Mouse (Mus musculus) lung, embryonic 16.5 days (tissue): ENCODE measurements around the gene Hsd3b6. TPM values are rescaled to one million over a fixed set of nuclear protein-coding genes. Genes with fewer than 3 reads are reported as not detected.

Experiments used
- ATAC-seq: fragments of 200-750 bp; cut with Nextera tagmentation; 2 replicates; pipeline ENCODE4 v1.8.0; 2017; ENCODE audit warnings: low read depth, mild to moderate bottlenecking, moderate library complexity
- H3K27ac ChIP-seq: fragments of 300-500 bp; sonication (generic); 2 replicates; pipeline ENCODE4 v1.5.1; 2014; ENCODE audit warnings: mild to moderate bottlenecking, control low read depth, low read length
- H3K27me3 ChIP-seq: fragments of 300-500 bp; sonication (generic); 2 replicates; pipeline ENCODE4 v1.6.1; 2014; ENCODE audit warnings: low read depth, low read length, mixed read lengths; ENCODE audit not compliant: control insufficient read depth, insufficient read depth
- H3K36me3 ChIP-seq: fragments of 300-500 bp; sonication (generic); 2 replicates; pipeline ENCODE4 v1.6.1; 2014; ENCODE audit warnings: low read length; ENCODE audit not compliant: control insufficient read depth, insufficient read depth
- H3K4me1 ChIP-seq: fragments of 300-500 bp; sonication (generic); replicated peaks from 2 replicates; pipeline ENCODE4 v1.6.1; 2014; ENCODE audit warnings: low read length, mixed read lengths; ENCODE audit not compliant: control insufficient read depth, insufficient read depth
- H3K4me2 ChIP-seq: fragments of 300-500 bp; sonication (generic); 2 replicates; pipeline ENCODE4 v1.6.1; 2014; ENCODE audit warnings: low read depth, low read length, control low read depth
- H3K4me3 ChIP-seq: fragments of 300-500 bp; sonication (generic); 2 replicates; pipeline ENCODE4 v1.5.1; 2014; ENCODE audit warnings: mild to moderate bottlenecking, low read length, control low read depth
- H3K9ac ChIP-seq: fragments of 300-500 bp; sonication (generic); 2 replicates; pipeline ENCODE4 v1.6.1; 2014; ENCODE audit warnings: low read length, control low read depth
- H3K9me3 ChIP-seq: fragments of 300-500 bp; sonication (generic); 2 replicates; pipeline ENCODE4 v1.6.1; 2016; ENCODE audit warnings: low read length; ENCODE audit not compliant: control insufficient read depth
- WGBS: fragments of 180-500 bp; shearing (Covaris S2); extraction: QIAGEN DNeasy Blood & Tissue Kit; methylation state at CpG from one replicate; pipeline ENCODE4 v1.1.7; 2014; 5-methylcytosine and 5-hydroxymethylcytosine counted together
- polyA plus RNA-seq: library from polyadenylated mRNA; unstranded; fragments of >200 nt; fragmentation: Nextera tagmentation; extraction: Ambion mirVana; gene quantifications from 2 replicates; pipeline ENCODE4 v1.2.1, GENCODE M21; 2015

The Hsd3b6 gene
- polyA plus RNA-seq = 0.31 and 0.92 TPM in 2 replicates

DNA sequence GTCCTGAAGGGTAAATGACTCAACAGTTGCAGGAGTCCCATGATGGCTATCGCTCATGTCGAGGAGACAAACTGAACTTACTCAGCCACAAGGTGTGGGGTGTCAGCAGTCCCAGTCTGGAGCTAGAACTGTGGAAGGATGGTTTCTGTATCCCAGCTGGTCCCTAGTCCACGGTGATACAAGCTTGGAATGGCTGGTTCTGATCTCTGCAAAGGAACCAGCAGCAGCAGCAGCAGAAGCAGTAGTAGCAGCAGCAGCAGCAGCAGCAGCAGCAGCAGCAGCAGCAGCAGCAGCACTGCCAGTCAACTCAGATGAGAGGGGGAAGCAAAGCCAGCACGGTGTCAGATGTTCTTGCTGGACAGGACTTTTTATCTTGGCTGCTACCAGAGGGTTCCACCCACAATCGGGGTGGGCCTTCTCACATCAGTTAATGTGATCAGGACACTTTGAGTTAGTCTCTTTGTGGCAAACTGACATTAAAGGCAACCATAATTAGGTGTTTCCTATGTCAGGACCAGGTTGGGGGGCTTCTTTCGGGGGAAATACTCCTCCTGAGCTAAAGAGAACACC is at the start of gene Hsd3b6:
Gene Hsd3b6 (minus strand): TSS at position 343 of the 570 bp plus-strand sequence.
- Histone ChIP-seq H3K4me2 (no peak within 1 kb of the TSS), H3K9ac (no peak within 1 kb of the TSS), H3K27ac (no peak within 1 kb of the TSS), H3K4me1 (no peaks in the 10 kb centered on the region), H3K36me3 (no peaks in the 10 kb centered on the region), H3K9me3 (no peaks in the 10 kb centered on the region), H3K4me3 (no peak within 1 kb of the TSS), H3K27me3 (no peaks in the 10 kb centered on the region)
- WGBS = 50% methylated on average over 6 of the region's 6 CpGs
- no peak for ATAC-seq

DNA sequence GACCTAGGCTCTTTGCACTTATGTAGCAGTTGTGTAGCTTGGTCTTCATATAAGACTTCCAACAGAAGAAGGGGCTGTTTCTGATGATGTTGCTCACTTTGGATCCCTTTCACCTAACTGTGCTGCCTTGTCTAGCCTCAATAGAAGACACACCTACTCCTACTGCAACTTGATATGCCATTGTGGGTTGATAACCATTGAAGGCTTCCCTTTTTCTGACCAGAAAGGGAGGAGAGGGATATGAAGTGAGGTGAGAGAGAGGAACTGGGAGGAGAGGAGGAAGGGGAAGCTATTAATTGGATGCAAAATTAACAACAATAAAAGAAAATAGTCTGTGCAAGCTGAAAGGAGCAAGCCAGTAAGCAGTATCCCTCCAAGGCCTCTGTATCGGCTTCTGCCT is 48.6 kb upstream of the Hsd3b6 start:
- no peaks in the 10 kb centered on the region for H3K27me3 ChIP-seq
- H3K27ac ChIP-seq = no peak overlapping the region
- H3K9ac ChIP-seq = no peak overlapping the region
- no peaks in the 10 kb centered on the region for H3K4me1 ChIP-seq
- 90% methylated on average over 1 of the region's 1 CpGs for WGBS
- no peak for ATAC-seq
- no peaks in the 10 kb centered on the region for H3K9me3 ChIP-seq
- no peaks in the 10 kb centered on the region for H3K36me3 ChIP-seq
- no peak overlapping the region for H3K4me2 ChIP-seq
- no peak overlapping the region for H3K4me3 ChIP-seq

DNA sequence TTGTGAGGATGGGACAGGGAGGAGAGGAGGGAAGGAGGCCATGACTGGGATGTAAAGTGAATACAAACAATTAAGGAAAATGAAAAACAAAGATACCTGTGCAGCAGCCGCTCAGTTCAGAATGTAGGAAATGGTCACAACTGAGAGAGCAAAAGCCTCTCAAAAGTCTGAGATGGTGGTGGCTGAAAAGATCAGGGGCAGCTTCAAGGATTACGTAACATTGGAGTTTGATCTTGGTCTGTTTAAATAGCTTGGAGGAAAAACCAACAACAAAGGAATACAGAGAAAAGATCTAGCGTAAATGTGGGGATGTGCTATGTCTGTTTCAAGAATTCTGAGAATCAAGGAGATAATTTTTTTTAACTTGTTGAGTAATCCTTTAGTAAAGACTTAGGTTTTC is 45.3 kb upstream of the Hsd3b6 start, which contains the start of gene Hsd3b1:
Gene Hsd3b1 (minus strand): TSS at position 219 of the 400 bp plus-strand sequence.
- Histone ChIP-seq H3K27me3 (no peaks in the 10 kb centered on the region), H3K4me2 (no peak within 1 kb of the TSS), H3K9me3 (no peaks in the 10 kb centered on the region), H3K27ac (no peak within 1 kb of the TSS), H3K36me3 (no peaks in the 10 kb centered on the region), H3K4me3 (no peak within 1 kb of the TSS), H3K9ac (no peak within 1 kb of the TSS), H3K4me1 (no peaks in the 10 kb centered on the region)
- WGBS = 73% methylated on average over 3 of the region's 3 CpGs
- no peak for ATAC-seq

DNA sequence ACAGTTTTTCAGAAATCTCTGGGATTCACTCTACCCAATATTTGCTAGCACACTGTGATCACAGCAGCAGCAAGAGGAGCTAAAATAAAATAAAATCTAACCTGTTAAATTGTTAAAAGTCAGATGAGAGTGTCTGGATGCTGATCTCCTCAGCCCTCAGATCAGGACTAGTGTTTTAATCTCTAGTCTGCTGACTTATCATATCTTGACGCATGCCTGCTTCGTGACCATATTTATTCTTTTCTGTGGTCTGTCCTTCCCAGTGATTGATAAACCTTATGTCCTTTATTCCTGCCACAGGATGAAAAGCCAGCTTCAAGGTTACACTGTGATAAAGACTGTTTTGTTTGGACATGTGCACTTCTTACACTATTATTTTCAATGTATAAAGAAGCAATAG is 43.8 kb upstream of the Hsd3b6 start:
- Histone ChIP-seq H3K36me3 (no peaks in the 10 kb centered on the region), H3K9ac (no peak overlapping the region), H3K4me3 (no peak overlapping the region), H3K27me3 (no peaks in the 10 kb centered on the region), H3K9me3 (no peaks in the 10 kb centered on the region), H3K27ac (no peak overlapping the region), H3K4me1 (no peaks in the 10 kb centered on the region), H3K4me2 (no peak overlapping the region)
- ATAC-seq = no peak
- WGBS = 53% methylated on average over 2 of the region's 2 CpGs

DNA sequence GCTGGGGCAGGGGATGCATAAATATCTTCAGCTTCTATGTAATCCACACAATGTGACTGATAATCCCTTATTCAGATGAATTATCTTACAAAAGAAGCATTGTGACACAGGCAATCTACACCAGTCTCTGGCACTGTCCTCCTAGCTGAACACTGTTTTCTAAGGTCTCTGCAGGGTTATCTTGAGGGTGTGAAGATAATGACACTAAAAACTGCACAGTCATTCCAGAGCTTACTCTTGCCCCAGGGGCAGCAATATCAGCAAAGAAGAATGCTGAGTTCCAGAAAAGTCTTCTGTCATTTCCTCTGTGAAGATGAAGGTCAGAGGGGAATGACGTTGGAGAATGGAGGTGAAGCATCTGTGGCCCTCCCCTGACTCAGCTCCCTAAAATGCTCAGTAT is 42.6 kb upstream of the Hsd3b6 start:
- no peaks in the 10 kb centered on the region for H3K36me3 ChIP-seq
- H3K4me2 ChIP-seq = no peak overlapping the region
- no peaks in the 10 kb centered on the region for H3K27me3 ChIP-seq
- ATAC-seq = no peak
- no peaks in the 10 kb centered on the region for H3K4me1 ChIP-seq
- H3K9ac ChIP-seq = no peak overlapping the region
- H3K27ac ChIP-seq = no peak overlapping the region
- 27% methylated on average over 1 of the region's 1 CpGs for WGBS
- H3K4me3 ChIP-seq = no peak overlapping the region
- no peaks in the 10 kb centered on the region for H3K9me3 ChIP-seq

DNA sequence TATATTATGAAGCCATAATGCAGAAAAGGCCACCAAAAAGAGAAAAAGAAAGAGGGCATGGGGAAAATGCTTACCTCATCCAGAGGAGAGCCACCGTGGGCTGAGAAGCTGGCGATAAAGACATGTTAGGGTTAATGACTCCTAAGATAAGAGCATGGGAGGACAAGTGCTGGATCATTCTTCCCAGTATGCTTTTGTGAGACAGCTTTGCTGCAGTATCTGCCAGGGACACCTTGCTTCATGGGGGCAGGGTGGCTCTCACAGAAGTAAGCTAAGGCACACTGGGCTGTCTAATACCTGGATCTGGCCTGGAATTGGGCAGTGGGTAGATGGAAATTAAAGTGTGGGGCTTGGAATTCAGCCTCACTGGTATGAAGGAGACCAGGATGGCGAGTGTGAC is 40.9 kb upstream of the Hsd3b6 start:
- Histone ChIP-seq H3K9ac (no peak overlapping the region), H3K27ac (no peak overlapping the region), H3K9me3 (no peaks in the 10 kb centered on the region), H3K36me3 (no peaks in the 10 kb centered on the region), H3K4me3 (no peak overlapping the region), H3K4me2 (no peak overlapping the region), H3K4me1 (no peaks in the 10 kb centered on the region), H3K27me3 (no peaks in the 10 kb centered on the region)
- 54% methylated on average over 3 of the region's 3 CpGs for WGBS
- no peak for ATAC-seq

DNA sequence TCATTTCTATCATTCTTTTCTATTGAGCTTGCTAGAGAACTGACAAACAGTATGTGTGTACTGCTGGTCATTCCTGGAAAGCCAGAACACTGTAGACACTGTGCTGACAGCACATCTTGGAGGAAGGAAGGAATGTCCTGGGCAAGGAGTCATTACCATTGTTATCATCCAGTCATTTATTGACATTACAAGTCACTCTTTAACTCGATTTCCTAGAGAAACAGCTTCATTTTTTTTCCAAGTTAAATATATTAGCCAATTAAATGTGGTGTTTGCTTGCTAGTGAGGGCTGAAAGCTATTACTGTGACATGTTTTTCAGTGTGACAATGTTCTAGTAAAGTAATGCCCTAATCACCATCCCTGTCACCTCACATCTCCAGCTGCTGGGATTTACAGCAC is 39.4 kb upstream of the Hsd3b6 start:
- Histone ChIP-seq H3K27me3 (no peaks in the 10 kb centered on the region), H3K4me1 (no peaks in the 10 kb centered on the region), H3K36me3 (no peaks in the 10 kb centered on the region), H3K4me3 (no peak overlapping the region), H3K4me2 (no peak overlapping the region), H3K27ac (no peak overlapping the region), H3K9ac (no peak overlapping the region), H3K9me3 (no peaks in the 10 kb centered on the region)
- whole genome bisulfite sequencing = 8% methylated on average over 1 of the region's 1 CpGs
- ATAC-seq = no peak

DNA sequence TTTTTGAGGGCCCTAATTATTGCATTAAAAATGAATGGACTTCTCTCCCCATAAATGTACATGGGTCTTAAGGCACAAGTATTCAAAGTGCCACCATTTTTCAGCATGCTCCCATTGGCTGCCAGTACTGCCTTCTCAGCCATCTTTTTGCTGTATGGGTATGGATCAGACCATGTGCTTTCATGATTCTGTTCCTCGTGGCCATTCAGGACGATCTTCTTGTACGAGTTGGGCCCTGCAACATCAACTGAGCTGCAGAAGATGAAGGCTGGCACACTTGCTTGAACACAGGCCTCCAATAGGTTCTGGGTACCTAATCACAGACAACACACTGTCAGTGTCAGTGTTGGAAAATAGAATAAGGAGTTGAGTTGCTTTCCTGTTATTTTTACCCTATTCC is 38.8 kb upstream of the Hsd3b6 start:
- 90% methylated on average over 3 of the region's 3 CpGs for WGBS
- no peak for ATAC-seq
- Histone ChIP-seq H3K9ac (no peak overlapping the region), H3K36me3 (no peaks in the 10 kb centered on the region), H3K27me3 (no peaks in the 10 kb centered on the region), H3K9me3 (no peaks in the 10 kb centered on the region), H3K4me2 (no peak overlapping the region), H3K27ac (no peak overlapping the region), H3K4me1 (no peaks in the 10 kb centered on the region), H3K4me3 (no peak overlapping the region)

DNA sequence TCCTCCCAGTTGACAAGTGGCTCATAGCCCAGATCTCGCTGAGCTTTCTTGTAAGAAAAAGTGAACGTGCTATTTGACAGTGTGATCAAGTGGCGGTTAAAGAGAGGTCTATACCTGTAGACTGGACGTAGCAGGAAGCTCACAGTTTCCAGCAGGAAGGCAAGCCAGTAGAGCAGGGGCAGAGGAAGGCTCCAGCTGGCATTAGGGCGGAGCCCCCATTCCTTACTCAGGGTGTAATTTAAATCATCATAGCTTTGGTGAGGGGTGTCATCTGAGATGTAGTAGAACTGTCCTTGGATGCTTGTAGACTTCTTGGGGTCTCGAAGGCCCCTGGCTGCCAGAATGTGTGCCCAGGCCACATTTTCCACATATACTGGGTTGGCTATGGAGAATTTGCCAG is 38.4 kb upstream of the Hsd3b6 start:
- Histone ChIP-seq H3K9ac (no peak overlapping the region), H3K27me3 (no peaks in the 10 kb centered on the region), H3K27ac (no peak overlapping the region), H3K4me3 (no peak overlapping the region), H3K9me3 (no peaks in the 10 kb centered on the region), H3K4me2 (no peak overlapping the region), H3K4me1 (no peaks in the 10 kb centered on the region), H3K36me3 (no peaks in the 10 kb centered on the region)
- no peak for ATAC-seq
- WGBS = 76% methylated on average over 6 of the region's 6 CpGs

DNA sequence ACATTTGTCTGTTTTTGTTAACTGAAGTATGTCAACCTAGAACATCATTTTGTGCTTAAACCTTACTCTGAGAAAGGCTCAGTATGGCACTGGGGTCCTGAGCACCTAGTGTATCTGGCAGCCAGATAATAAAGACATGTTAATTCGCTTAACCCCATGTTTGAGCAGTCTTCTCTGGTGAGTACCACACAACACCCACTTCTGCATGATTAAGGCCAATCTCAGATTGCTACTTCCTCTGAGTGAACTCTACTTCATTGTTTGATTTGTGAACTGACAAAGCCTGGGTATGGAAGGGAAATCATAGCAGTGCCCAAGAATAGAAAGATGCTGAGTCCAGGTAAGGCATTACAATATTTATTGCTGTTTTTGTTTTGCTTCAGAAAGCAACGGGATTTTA is 37.6 kb upstream of the Hsd3b6 start:
- Histone ChIP-seq H3K9ac (no peak overlapping the region), H3K36me3 (no peaks in the 10 kb centered on the region), H3K4me1 (no peaks in the 10 kb centered on the region), H3K4me2 (no peak overlapping the region), H3K9me3 (no peaks in the 10 kb centered on the region), H3K4me3 (no peak overlapping the region), H3K27me3 (no peaks in the 10 kb centered on the region), H3K27ac (no peak overlapping the region)
- WGBS = 62% methylated on average over 2 of the region's 2 CpGs
- no peak for ATAC-seq
